Mouse (Mus musculus) small intestine, adult 2 months (tissue): ENCODE data around the gene Zbed3.

Source experiments
- CTCF ChIP-seq: fragments of 200-500 bp; IDR thresholded peaks from 2 replicates; pipeline ENCODE4 v1.5.1; 2012; ENCODE audit warnings: low read depth, mild to moderate bottlenecking, control low read depth, inconsistent platforms, low read length, moderate library complexity, mixed read lengths; ENCODE audit not compliant: insufficient replicate concordance, insufficient read length; ENCODE audit errors: extremely low read depth
- POLR2A ChIP-seq: fragments of 200-500 bp; IDR thresholded peaks from 2 replicates; pipeline ENCODE4 v1.6.1; 2012; ENCODE audit warnings: low read depth, mild to moderate bottlenecking, control low read depth, inconsistent platforms, low read length, moderate library complexity

- TF ChIP-seq CTCF (peak; percentile 91), POLR2A (no peak)
Measured at GRCm38 (mm10) chr13:95286989-95287388, 36.4 kb upstream of the Zbed3 start.
